Comparison of ENCODE assay signal across 9 mouse cellular contexts in the genomic region with DNA sequence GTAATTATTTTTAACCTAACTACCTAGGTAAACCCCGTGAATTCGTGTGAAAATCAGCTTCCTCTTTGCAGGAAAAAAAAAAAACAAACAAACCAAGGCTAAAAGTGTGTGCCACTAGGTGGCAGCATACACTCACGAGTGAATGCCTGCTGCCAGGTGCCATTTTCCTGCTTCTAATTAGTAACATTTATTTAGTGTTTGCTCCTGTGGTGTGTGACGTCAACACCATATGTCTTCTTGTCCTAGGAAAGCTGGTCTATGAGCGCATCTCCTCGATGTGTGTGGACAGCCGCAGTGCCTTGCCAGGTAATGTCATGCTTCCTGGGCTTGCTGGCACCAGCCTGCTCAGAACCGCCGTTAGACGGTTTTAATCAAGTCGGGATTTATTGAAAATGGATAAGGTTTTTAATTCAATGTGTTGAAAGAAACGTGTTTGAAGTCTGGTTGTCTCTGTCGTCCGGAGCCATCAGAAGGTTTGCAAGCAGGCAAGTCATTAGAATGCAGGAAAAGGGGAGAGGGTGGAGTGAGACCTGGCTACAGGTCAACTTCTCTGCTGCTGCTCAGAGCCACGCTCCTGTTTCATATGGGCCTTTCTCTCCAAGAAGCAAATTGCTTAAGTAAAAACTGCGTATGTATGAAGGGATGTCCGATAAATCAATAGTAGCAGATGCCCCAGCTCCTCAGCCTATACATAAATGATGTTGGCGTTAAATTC. TPM values are rescaled to one million over a fixed set of nuclear protein-coding genes. Genes with fewer than 3 reads are reported as not detected.
A peak's percentile ranks its signal among the peaks of the same experiment; 100 is the strongest.
DNase-seq lines count a peak whose midpoint lies in the region; ATAC-seq and TF ChIP-seq lines count a peak whose summit lies in the region.
"Had no signal": no experiment of that assay in that cellular context is flagged by ENCODE, and none has a peak within 500 bp of the region (broad histone marks: within the 10 kb centered on the region; RNA-seq: fewer than 3 reads in every experiment).

No protein-coding gene starts in this region.

- H3K79me2 ChIP-seq in MEL (ENCODE audit: control insufficient read depth, insufficient read depth, low read length, poor library complexity) = no peaks in the 10 kb centered on the region

- H3K4me2 ChIP-seq in limb, embryonic 14.5 days (replicated peaks; ENCODE audit: low read depth, low read length, severe bottlenecking) = no peak overlapping the region
- H3K4me2 ChIP-seq in neural tube, embryonic 12.5 days (replicated peaks) = no peak overlapping the region
- H3K4me2 ChIP-seq: heart, embryonic 15.5 days had no signal

- H3K4me3 ChIP-seq in MEL (ENCODE audit: control insufficient read depth in 1 of 2, insufficient read depth in 1 of 2, low read depth in 2 of 2, low read length in 2 of 2) = no peak overlapping the region
- H3K4me3 ChIP-seq in limb, embryonic 14.5 days (replicated peaks; ENCODE audit: low read length) = no peak overlapping the region
- no peak overlapping the region for H3K4me3 ChIP-seq in neural tube, embryonic 12.5 days
- H3K4me3 ChIP-seq: heart, embryonic 15.5 days had no signal

- TF ChIP-seq EP300 in MEL (IDR thresholded peaks at IDR 0.05; ENCODE audit: low read depth in 1 of 2, low read length in 2 of 2) = no peak

- peak; percentile 72 for TF ChIP-seq RAD21 in MEL (IDR thresholded peaks at IDR 0.05; ENCODE audit: low read depth, low read length)

- WGBS in limb, embryonic 14.5 days = 57% methylated on average over 18 of the region's 18 CpGs
- WGBS in neural tube, embryonic 12.5 days = 59% methylated on average over 18 of the region's 18 CpGs

- no peak overlapping the region for H3K9ac ChIP-seq in MEL (ENCODE audit: control insufficient read depth, low read depth, low read length, poor library complexity, severe bottlenecking)
- H3K9ac ChIP-seq in limb, embryonic 14.5 days (ENCODE audit: low read depth, low read length, severe bottlenecking) = no peak overlapping the region
- H3K9ac ChIP-seq in neural tube, embryonic 12.5 days = no peak overlapping the region
- H3K9ac ChIP-seq: heart, embryonic 15.5 days had no signal

- no peak for ATAC-seq in limb, embryonic 14.5 days (ENCODE audit: low FRiP score, low read depth)
- peak; percentile 25; the same call in 1 of the 2 replicates for ATAC-seq in neural tube, embryonic 12.5 days (ENCODE audit: low FRiP score, low read depth)

- no peaks in the 10 kb centered on the region; a peak in 2 of 4 replicates for H3K36me3 ChIP-seq in MEL (ENCODE audit: control insufficient read depth in 1 of 2, insufficient read depth in 2 of 2, low read length in 2 of 2)
- peaks cover 20% of the 10 kb centered on the region for H3K36me3 ChIP-seq in limb, embryonic 14.5 days (ENCODE audit: control insufficient read depth, insufficient read depth, low read length)
- peaks cover 34% of the 10 kb centered on the region for H3K36me3 ChIP-seq in neural tube, embryonic 12.5 days

- DNase-seq in 416B (ENCODE audit: low read depth) (peak; percentile 80), MEL (ENCODE audit: low read depth, low spot score) (peak; percentile 82)
- peak; percentile 92 for DNase-seq in cerebellum, adult 8-10 months
- peak; percentile 27 to 82 for DNase-seq in frontal cortex, adult 2 months (ENCODE audit: extremely low spot score in 1 of 2, low spot score in 1 of 2)
- DNase-seq in kidney, adult 8-10 months = peak; percentile 41 to 67
- peak; percentile 83 for DNase-seq in limb, embryonic 14.5 days (ENCODE audit: low spot score)
- peak; percentile 48 for DNase-seq in thymus, postnatal 25 days

- no peaks in the 10 kb centered on the region for H3K27me3 ChIP-seq in MEL (ENCODE audit: control insufficient read depth in 1 of 2, insufficient read depth in 2 of 2, low read length in 2 of 2)
- no peaks in the 10 kb centered on the region for H3K27me3 ChIP-seq in limb, embryonic 14.5 days (ENCODE audit: control insufficient read depth, insufficient read depth, low read length)
- no peaks in the 10 kb centered on the region for H3K27me3 ChIP-seq in neural tube, embryonic 12.5 days (replicated peaks)
- H3K27me3 ChIP-seq: heart, embryonic 15.5 days had no signal

- H3K27ac ChIP-seq in MEL (ENCODE audit: control insufficient read depth, low read depth, low read length) = no peak overlapping the region
- no peak overlapping the region for H3K27ac ChIP-seq in limb, embryonic 14.5 days (replicated peaks; ENCODE audit: low read depth, low read length)
- no peak overlapping the region for H3K27ac ChIP-seq in neural tube, embryonic 12.5 days
- H3K27ac ChIP-seq: heart, embryonic 15.5 days had no signal

- H3K4me1 ChIP-seq in MEL (ENCODE audit: control insufficient read depth in 1 of 2, insufficient read depth in 2 of 2, low read length in 2 of 2) = no peaks in the 10 kb centered on the region
- no peaks in the 10 kb centered on the region for H3K4me1 ChIP-seq in limb, embryonic 14.5 days (ENCODE audit: control insufficient read depth, insufficient read depth, low read length)
- no peaks in the 10 kb centered on the region for H3K4me1 ChIP-seq in neural tube, embryonic 12.5 days
- H3K4me1 ChIP-seq: heart, embryonic 15.5 days had no signal

- TF ChIP-seq POLR2A in MEL (IDR thresholded peaks at IDR 0.05; ENCODE audit: control insufficient read depth in 1 of 2, insufficient read depth in 1 of 2, low read depth in 1 of 2, low read length in 2 of 2, poor library complexity in 1 of 2) = no peak
- no peak for TF ChIP-seq POLR2A in limb, embryonic 14.5 days (IDR thresholded peaks at IDR 0.05; ENCODE audit: borderline replicate concordance, extremely low read depth, insufficient read depth, insufficient read length)

- H3K9me3 ChIP-seq in MEL (replicated peaks; ENCODE audit: insufficient read depth, low read length) = no peaks in the 10 kb centered on the region
- no peaks in the 10 kb centered on the region for H3K9me3 ChIP-seq in limb, embryonic 14.5 days (ENCODE audit: control insufficient read depth, low read length)
- H3K9me3 ChIP-seq in neural tube, embryonic 12.5 days = no peaks in the 10 kb centered on the region
- H3K9me3 ChIP-seq: heart, embryonic 15.5 days had no signal

- peak; percentile 43 to 63 (median 61) for TF ChIP-seq CTCF in MEL (IDR thresholded peaks at IDR 0.05 in 2 of 3, conservative IDR thresholded peaks at IDR 0.05 in 1 of 3; ENCODE audit: control insufficient read depth in 1 of 3, insufficient read depth in 1 of 3, low read depth in 2 of 3, low read length in 3 of 3, poor library complexity in 1 of 3, severe bottlenecking in 1 of 3)

TF ChIP-seq in MEL, 35 proteins besides CTCF, POLR2A, EP300 and RAD21:
- TF ChIP-seq HCFC1 (IDR thresholded peaks at IDR 0.05; ENCODE audit: low read depth, low read length) = no peak
- peak; percentile 97 for TF ChIP-seq ZNF384 (IDR thresholded peaks at IDR 0.05; ENCODE audit: low read depth, low read length)
- peak; percentile 65 for TF ChIP-seq SMC3 (IDR thresholded peaks at IDR 0.05; ENCODE audit: low read depth, low read length)
- peak; percentile 63 for TF ChIP-seq ZC3H11A (IDR thresholded peaks at IDR 0.05; ENCODE audit: low read depth, low read length)
- 0 out of 2 replicates have a peak, but pooled peaks have one; percentile 25 for TF ChIP-seq SIN3A (IDR thresholded peaks at IDR 0.05; ENCODE audit: low read length)

RNA-seq across cellular contexts. Expression of gene Vps35l, which starts 26.2 kb away (rescaled TPM):
- total RNA-seq in MEL (2012; rRNA removed) = 32.7 and 37.6 TPM in 2 replicates
- 10 to 100 TPM in 1 of 2 experiments, not detected in 1; 87.4 TPM for polyA plus RNA-seq in MEL (2012; ENCODE audit: insufficient read depth in 1 of 2, insufficient read length in 2 of 2, low read depth in 1 of 2, low replicate concordance in 2 of 2, missing spikeins in 1 of 2)
- 67.2 and 68.8 TPM in 2 replicates for polyA plus RNA-seq in frontal cortex, adult 2 months (2012; rRNA removed)
- polyA plus RNA-seq in limb, embryonic 14.5 days (2012; rRNA removed) = 48.8 and 59.8 TPM in 2 replicates
- 65.8 and 67.1 TPM in 2 replicates for polyA plus RNA-seq in limb, embryonic 14.5 days (2014; fragmentation: Nextera tagmentation; extraction: Ambion mirVana)
- 86.2 and 87.2 TPM in 2 replicates for polyA plus RNA-seq in neural tube, embryonic 12.5 days (2016; fragmentation: Nextera tagmentation; extraction: Ambion mirVana)

RNA-seq across cellular contexts. Expression of gene Ccp110, which starts 53.9 kb away (rescaled TPM):
- total RNA-seq in MEL (2012; rRNA removed) = 8.9 and 10.4 TPM in 2 replicates
- polyA plus RNA-seq in MEL (2012; ENCODE audit: insufficient read depth in 1 of 2, insufficient read length in 2 of 2, low read depth in 1 of 2, low replicate concordance in 2 of 2, missing spikeins in 1 of 2) = 10 to 100 TPM in 1 of 2 experiments, not detected in 1; 12.3 TPM
- polyA plus RNA-seq in frontal cortex, adult 2 months (2012; rRNA removed) = 41.8 and 44.2 TPM in 2 replicates
- polyA plus RNA-seq in limb, embryonic 14.5 days (2012; rRNA removed) = 39.0 and 42.6 TPM in 2 replicates
- 8.8 and 10.8 TPM in 2 replicates for polyA plus RNA-seq in limb, embryonic 14.5 days (2014; fragmentation: Nextera tagmentation; extraction: Ambion mirVana)
- 34.2 and 34.6 TPM in 2 replicates for polyA plus RNA-seq in neural tube, embryonic 12.5 days (2016; fragmentation: Nextera tagmentation; extraction: Ambion mirVana)
